Mouse (Mus musculus): ENCODE measurements around the gene Noc4l. TPM values are rescaled to one million over a fixed set of nuclear protein-coding genes. Genes with fewer than 3 reads are reported as not detected.

Gene Noc4l
- polyA plus RNA-seq, 1 experiment: 55.5 TPM

DNA sequence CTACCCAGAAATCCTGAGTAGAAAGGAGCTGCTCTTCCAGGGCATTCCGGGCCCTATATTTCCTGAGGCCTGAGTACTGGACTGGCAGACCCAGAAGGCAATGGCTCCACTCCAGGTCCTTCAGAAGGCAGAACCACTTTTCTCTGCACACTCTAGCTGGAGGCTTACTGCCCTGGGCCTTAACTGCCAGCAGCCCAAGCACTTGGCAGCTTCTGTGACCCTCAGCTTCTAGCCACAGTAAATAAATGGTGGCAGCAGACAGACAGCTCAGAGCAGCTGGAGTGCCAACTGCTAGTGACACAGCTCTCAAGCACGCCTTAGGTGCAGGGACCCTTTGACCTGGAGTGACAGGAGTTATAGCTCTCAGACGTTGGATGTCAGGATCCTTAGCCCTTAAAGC lies 45.5 kb downstream of the Noc4l start:
- no peak overlapping the region for H3K27ac ChIP-seq (ENCODE audit: insufficient read depth, low read length)
- H3K36me3 ChIP-seq (ENCODE audit: control insufficient read depth, insufficient read depth, low read length, poor library complexity, severe bottlenecking): no peaks in the 10 kb centered on the region
- no peak for TF ChIP-seq POLR2A (IDR thresholded peaks at IDR 0.05; ENCODE audit: insufficient read depth, low read length)
- no peak for TF ChIP-seq CTCF (IDR thresholded peaks at IDR 0.05; ENCODE audit: low read depth, low read length)
- no peak for TF ChIP-seq EP300 (IDR thresholded peaks at IDR 0.05; ENCODE audit: insufficient read depth, low read depth, low read length)
- no peaks in the 10 kb centered on the region for H3K27me3 ChIP-seq (ENCODE audit: control insufficient read depth, insufficient read depth, low read length, poor library complexity, severe bottlenecking)
- no peak overlapping the region for H3K4me3 ChIP-seq (ENCODE audit: low read depth, low read length)
- no peaks in the 10 kb centered on the region for H3K4me1 ChIP-seq (ENCODE audit: control insufficient read depth, insufficient read depth, low read length)
- H3K9ac ChIP-seq (ENCODE audit: low read depth, poor library complexity, severe bottlenecking): no peak overlapping the region
- no peaks in the 10 kb centered on the region for H3K9me3 ChIP-seq (replicated peaks; ENCODE audit: control insufficient read depth, insufficient read depth, low read length, poor library complexity, severe bottlenecking)

GRCm38 (mm10) chr5:110605531-110606221 lies 47.5 kb downstream of the Noc4l start:
- Histone ChIP-seq H3K27me3 (ENCODE audit: control insufficient read depth, insufficient read depth, low read length, poor library complexity, severe bottlenecking) (no peaks in the 10 kb centered on the region), H3K36me3 (ENCODE audit: control insufficient read depth, insufficient read depth, low read length, poor library complexity, severe bottlenecking) (no peaks in the 10 kb centered on the region), H3K27ac (ENCODE audit: insufficient read depth, low read length) (no peak overlapping the region), H3K9ac (ENCODE audit: low read depth, poor library complexity, severe bottlenecking) (no peak overlapping the region), H3K4me3 (ENCODE audit: low read depth, low read length) (no peak overlapping the region), H3K9me3 (replicated peaks; ENCODE audit: control insufficient read depth, insufficient read depth, low read length, poor library complexity, severe bottlenecking) (no peaks in the 10 kb centered on the region), H3K4me1 (ENCODE audit: control insufficient read depth, insufficient read depth, low read length) (no peaks in the 10 kb centered on the region)
- TF ChIP-seq CTCF (IDR thresholded peaks at IDR 0.05; ENCODE audit: low read depth, low read length) (no peak), POLR2A (IDR thresholded peaks at IDR 0.05; ENCODE audit: insufficient read depth, low read length) (no peak), EP300 (IDR thresholded peaks at IDR 0.05; ENCODE audit: insufficient read depth, low read depth, low read length) (no peak)

DNA sequence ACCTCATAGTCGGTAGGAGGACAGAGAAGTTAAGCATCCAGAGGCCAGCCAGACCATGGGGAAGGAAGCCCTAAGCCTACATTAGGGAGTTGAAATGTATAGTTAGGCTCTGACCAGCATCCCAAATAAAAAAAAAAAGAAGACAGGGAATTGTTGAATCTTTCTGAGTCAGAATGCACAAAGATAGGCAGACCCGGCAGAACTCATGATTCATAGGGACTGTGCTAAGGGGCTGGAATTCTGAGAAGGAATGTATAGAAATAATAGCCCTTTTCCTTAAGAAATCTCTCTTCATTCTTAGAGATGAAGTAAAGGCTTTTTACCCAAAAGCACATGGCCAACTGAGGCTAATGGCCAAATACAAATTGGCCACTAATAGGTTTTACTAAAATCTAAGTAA lies 48.9 kb downstream of the Noc4l start:
- no peaks in the 10 kb centered on the region for H3K27me3 ChIP-seq (ENCODE audit: control insufficient read depth, insufficient read depth, low read length, poor library complexity, severe bottlenecking)
- H3K9me3 ChIP-seq (replicated peaks; ENCODE audit: control insufficient read depth, insufficient read depth, low read length, poor library complexity, severe bottlenecking): no peaks in the 10 kb centered on the region
- no peak overlapping the region for H3K9ac ChIP-seq (ENCODE audit: low read depth, poor library complexity, severe bottlenecking)
- H3K4me1 ChIP-seq (ENCODE audit: control insufficient read depth, insufficient read depth, low read length): no peaks in the 10 kb centered on the region
- no peak overlapping the region for H3K27ac ChIP-seq (ENCODE audit: insufficient read depth, low read length)
- H3K36me3 ChIP-seq (ENCODE audit: control insufficient read depth, insufficient read depth, low read length, poor library complexity, severe bottlenecking): no peaks in the 10 kb centered on the region
- TF ChIP-seq POLR2A (IDR thresholded peaks at IDR 0.05; ENCODE audit: insufficient read depth, low read length) (no peak), EP300 (IDR thresholded peaks at IDR 0.05; ENCODE audit: insufficient read depth, low read depth, low read length) (no peak), CTCF (IDR thresholded peaks at IDR 0.05; ENCODE audit: low read depth, low read length) (no peak)
- no peak overlapping the region for H3K4me3 ChIP-seq (ENCODE audit: low read depth, low read length)

DNA sequence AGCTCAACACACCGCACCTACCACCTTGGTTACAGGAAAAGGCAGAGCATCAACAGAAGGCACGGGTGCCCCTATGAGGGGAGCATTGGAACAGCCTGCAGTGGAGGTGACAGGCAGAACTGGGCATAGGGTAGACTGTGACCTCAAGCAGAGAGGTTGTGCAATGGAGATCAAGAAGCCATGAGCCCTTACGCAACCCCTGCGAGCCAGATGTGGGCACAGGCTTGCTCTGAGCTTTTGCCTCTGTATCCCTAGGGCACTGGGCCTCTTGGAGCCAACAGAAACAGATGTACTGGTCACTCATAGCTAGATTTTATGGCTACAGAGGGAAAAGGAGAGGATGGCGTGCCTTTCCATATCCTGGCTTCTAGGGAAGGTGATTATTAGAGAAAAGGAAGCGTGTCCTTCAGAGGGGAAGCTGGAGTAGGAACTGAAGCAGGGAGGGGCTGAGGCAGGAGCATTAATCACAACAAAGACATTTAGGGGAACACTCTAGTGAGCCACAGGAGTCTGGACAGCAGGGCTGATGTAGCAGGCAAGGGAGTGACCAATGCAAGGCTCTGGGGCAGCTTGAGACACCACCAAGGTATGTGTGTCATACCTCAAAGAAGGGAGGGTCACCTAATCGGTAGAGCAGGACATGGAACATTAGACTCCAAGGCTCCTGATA lies 50.1 kb downstream of the Noc4l start:
- no peaks in the 10 kb centered on the region for H3K27me3 ChIP-seq (ENCODE audit: control insufficient read depth, insufficient read depth, low read length, poor library complexity, severe bottlenecking)
- H3K27ac ChIP-seq (ENCODE audit: insufficient read depth, low read length): no peak overlapping the region
- no peak overlapping the region for H3K4me3 ChIP-seq (ENCODE audit: low read depth, low read length)
- TF ChIP-seq CTCF (IDR thresholded peaks at IDR 0.05; ENCODE audit: low read depth, low read length) (no peak), EP300 (IDR thresholded peaks at IDR 0.05; ENCODE audit: insufficient read depth, low read depth, low read length) (no peak), POLR2A (IDR thresholded peaks at IDR 0.05; ENCODE audit: insufficient read depth, low read length) (no peak)
- no peaks in the 10 kb centered on the region for H3K36me3 ChIP-seq (ENCODE audit: control insufficient read depth, insufficient read depth, low read length, poor library complexity, severe bottlenecking)
- H3K4me1 ChIP-seq (ENCODE audit: control insufficient read depth, insufficient read depth, low read length): no peaks in the 10 kb centered on the region
- no peak overlapping the region for H3K9ac ChIP-seq (ENCODE audit: low read depth, poor library complexity, severe bottlenecking)
- no peaks in the 10 kb centered on the region for H3K9me3 ChIP-seq (replicated peaks; ENCODE audit: control insufficient read depth, insufficient read depth, low read length, poor library complexity, severe bottlenecking)

Other genes with a start within 250 kb of the Noc4l start
- gene Fbrsl1, start 204.9 kb downstream of the Noc4l start, polyA plus RNA-seq (2011; ENCODE audit: insufficient read depth, insufficient read length, low read depth, missing spikeins): 51.7 and 65.7 TPM in 2 replicates
- gene Galnt9, start 109.1 kb downstream of the Noc4l start, polyA plus RNA-seq (2011; ENCODE audit: insufficient read depth, insufficient read length, low read depth, missing spikeins): 0.69 and 1.1 TPM in 2 replicates
- 15.4 and 25.3 TPM in 2 replicates for gene Ddx51, start within 50 bp of the Noc4l start, polyA plus RNA-seq (2011; ENCODE audit: insufficient read depth, insufficient read length, low read depth, missing spikeins)
- 100 and 104 TPM in 2 replicates for gene Ep400, start 117.3 kb upstream of the Noc4l start, polyA plus RNA-seq (2011; ENCODE audit: insufficient read depth, insufficient read length, low read depth, missing spikeins)
- gene Pus1, start 127.2 kb upstream of the Noc4l start, polyA plus RNA-seq (2011; ENCODE audit: insufficient read depth, insufficient read length, low read depth, missing spikeins): 30.9 and 32.4 TPM in 2 replicates
- 126 and 129 TPM in 2 replicates for gene Ulk1, start 156.7 kb upstream of the Noc4l start, polyA plus RNA-seq (2011; ENCODE audit: insufficient read depth, insufficient read length, low read depth, missing spikeins)
- 41.5 and 46.6 TPM in 2 replicates for gene Hscb, start 186.4 kb upstream of the Noc4l start, polyA plus RNA-seq (2011; ENCODE audit: insufficient read depth, insufficient read length, low read depth, missing spikeins)
- gene Chek2, start 186.6 kb upstream of the Noc4l start, polyA plus RNA-seq (2011; ENCODE audit: insufficient read depth, insufficient read length, low read depth, missing spikeins): 95.0 and 107 TPM in 2 replicates
- 2.0 and 2.5 TPM in 2 replicates for gene Ttc28, start 226.4 kb upstream of the Noc4l start, polyA plus RNA-seq (2011; ENCODE audit: insufficient read depth, insufficient read length, low read depth, missing spikeins)